Mouse (Mus musculus) CH12.LX (cell line): ENCODE measurements at regions not wholly inside any gene's neighbourhood (a gene's known extent, or its start where the extent isn't known, plus 50 kb on each side); places are given as distances from the start of the nearest gene placed in this dataset.

Experiments
- CTCF ChIP-seq, 2 experiments: IDR thresholded peaks in 1 of 2; conservative IDR thresholded peaks in 1 of 2; 2 replicates each; pipeline ENCODE4 v1.5.1; 2011 to 2012; ENCODE audit warnings: low read depth in 2 of 2, low read length in 2 of 2, improper control_type of control experiment in 1 of 2, inconsistent platforms in 1 of 2, mild to moderate bottlenecking in 1 of 2, moderate library complexity in 1 of 2
- JUN ChIP-seq: IDR thresholded peaks from 2 replicates; pipeline ENCODE4 v1.6.1; 2011; ENCODE audit warnings: low read depth, mild to moderate bottlenecking, low read length, improper control_type of control experiment, moderate library complexity; ENCODE audit not compliant: insufficient read depth
- MEF2A ChIP-seq: IDR thresholded peaks from 2 replicates; pipeline ENCODE4 v1.6.1; 2014; ENCODE audit warnings: low read depth, mild to moderate bottlenecking, inconsistent platforms, low read length, improper control_type of control experiment, borderline replicate concordance
- MXI1 ChIP-seq: IDR thresholded peaks from 2 replicates; pipeline ENCODE4 v1.6.1; 2011; ENCODE audit warnings: mild to moderate bottlenecking, low read depth, low read length, improper control_type of control experiment
- POLR2A ChIP-seq: IDR thresholded peaks from 2 replicates; pipeline ENCODE4 v1.6.1; 2011; ENCODE audit warnings: low read depth, mild to moderate bottlenecking, improper control_type of control experiment, low read length
- UBTF ChIP-seq: IDR thresholded peaks from 2 replicates; pipeline ENCODE4 v1.6.1; 2012; ENCODE audit warnings: low read depth, mild to moderate bottlenecking, inconsistent platforms, low read length, improper control_type of control experiment, moderate library complexity

GRCm38 (mm10) chr11:41531971-41532896 lies 468.4 kb downstream of the Gabrg2 start:
- TF ChIP-seq POLR2A (no peak), CTCF (conservative IDR thresholded peaks at IDR 0.05 in 1 of 2, IDR thresholded peaks at IDR 0.05 in 1 of 2; ENCODE audit: low read depth in 2 of 2, low read length in 2 of 2) (no peak), MEF2A (no peak), JUN (no peak), UBTF (no peak), MXI1 (no peak)
